26 mouse cellular contexts compared by ENCODE assay signal in genomic region chr19:33022839-33023428, GRCm38 (mm10).
A peak's percentile ranks its signal among the peaks of the same experiment; 100 is the strongest.
DNase-seq lines count a peak whose midpoint lies in the region; ATAC-seq and TF ChIP-seq lines count a peak whose summit lies in the region.
"Had no signal": no experiment of that assay in that cellular context is flagged by ENCODE, and none has a peak within 500 bp of the region (broad histone marks: within the 10 kb centered on the region; RNA-seq: fewer than 3 reads in every experiment).

No protein-coding gene starts in this region.

- no peak overlapping the region for H3K27ac ChIP-seq in embryonic facial prominence, embryonic 14.5 days (replicated peaks; ENCODE audit: low read depth, low read length)
- no peak overlapping the region for H3K27ac ChIP-seq in embryonic facial prominence, embryonic 10.5 days (replicated peaks)
- H3K27ac ChIP-seq in lung, embryonic 15.5 days, result no peak overlapping the region; the same call in 1 of the 2 replicates
- no peak overlapping the region for H3K27ac ChIP-seq in lung, postnatal 0 days (ENCODE audit: low read length)
- H3K27ac ChIP-seq: embryonic facial prominence, embryonic 13.5 days; forebrain, embryonic 10.5 days; forebrain, embryonic 12.5 days had no signal

- no peaks in the 10 kb centered on the region for H3K9me3 ChIP-seq in embryonic facial prominence, embryonic 14.5 days (ENCODE audit: control insufficient read depth, low read length)
- H3K9me3 ChIP-seq in embryonic facial prominence, embryonic 10.5 days, result no peaks in the 10 kb centered on the region
- H3K9me3 ChIP-seq in lung, embryonic 15.5 days, result no peaks in the 10 kb centered on the region
- H3K9me3 ChIP-seq in lung, postnatal 0 days (ENCODE audit: low read length), result no peaks in the 10 kb centered on the region
- H3K9me3 ChIP-seq: embryonic facial prominence, embryonic 13.5 days; forebrain, embryonic 10.5 days; forebrain, embryonic 12.5 days; G1E had no signal

- peak; percentile 66 for TF ChIP-seq EP300 in lung, postnatal 0 days (IDR thresholded peaks at IDR 0.05)

- TF ChIP-seq CTCF in lung, postnatal 0 days (IDR thresholded peaks at IDR 0.05), result no peak

- peaks cover 6% of the 10 kb centered on the region; the same call in 1 of the 2 replicates for H3K4me1 ChIP-seq in embryonic facial prominence, embryonic 14.5 days (ENCODE audit: control insufficient read depth, insufficient read depth, low read length)
- no peaks in the 10 kb centered on the region for H3K4me1 ChIP-seq in embryonic facial prominence, embryonic 10.5 days
- peaks cover 16% of the 10 kb centered on the region for H3K4me1 ChIP-seq in lung, embryonic 15.5 days
- no peaks in the 10 kb centered on the region for H3K4me1 ChIP-seq in lung, postnatal 0 days (ENCODE audit: insufficient read depth, low read depth, low read length)
- H3K4me1 ChIP-seq: forebrain, embryonic 12.5 days had no signal

- DNase-seq in embryonic facial prominence, embryonic 14.5 days (ENCODE audit: low spot score), result peak; percentile 17
- no peak for DNase-seq in embryonic facial prominence, embryonic 10.5 days (ENCODE audit: low spot score)
- DNase-seq in lung, postnatal 14 days, result no peak
- DNase-seq in lung, postnatal 0 days (ENCODE audit: low spot score), result peak; percentile 57
- no peak for DNase-seq in lung, postnatal 10 days
- DNase-seq: adrenal gland, adult 8-10 months; adrenal gland, postnatal 14 days; adrenal gland, postnatal 36 days; B cell, adult 2 months; cerebellum, adult 11-12 months; cerebellum, adult 2 months; cerebellum, adult 9-10 months; cerebellum, postnatal 10 days; cerebellum, postnatal 25 days had no signal

- H3K9ac ChIP-seq in embryonic facial prominence, embryonic 14.5 days (ENCODE audit: low read depth, low read length), result no peak overlapping the region
- H3K9ac ChIP-seq in lung, embryonic 15.5 days, result no peak overlapping the region
- no peak overlapping the region for H3K9ac ChIP-seq in lung, postnatal 0 days (replicated peaks; ENCODE audit: low read depth)
- H3K9ac ChIP-seq: embryonic facial prominence, embryonic 13.5 days; forebrain, embryonic 12.5 days had no signal

- no peak for ATAC-seq in embryonic facial prominence, embryonic 14.5 days (ENCODE audit: low read depth)
- ATAC-seq in lung, embryonic 15.5 days (ENCODE audit: borderline replicate concordance, extremely low read depth, low FRiP score, low TSS enrichment), result peak; percentile 76
- peak; percentile 52 for ATAC-seq in lung, postnatal 0 days
- ATAC-seq: activated CD4-positive, CD25-positive, alpha-beta regulatory T cell, adult 4 months; CD4-positive, CD25-positive, alpha-beta regulatory T cell, adult 4 months; forebrain, embryonic 14.5 days; forebrain, embryonic 16.5 days; Patski had no signal

- 62% methylated on average over 2 of the region's 2 CpGs for WGBS in embryonic facial prominence, embryonic 14.5 days
- WGBS in embryonic facial prominence, embryonic 10.5 days, result 81% methylated on average over 2 of the region's 2 CpGs
- WGBS in lung, embryonic 15.5 days, result 57% methylated on average over 2 of the region's 2 CpGs
- 62% methylated on average over 2 of the region's 2 CpGs for WGBS in lung, postnatal 0 days

- no peak overlapping the region for H3K4me3 ChIP-seq in embryonic facial prominence, embryonic 14.5 days (ENCODE audit: low read depth, low read length)
- no peak overlapping the region for H3K4me3 ChIP-seq in embryonic facial prominence, embryonic 10.5 days
- H3K4me3 ChIP-seq in lung, embryonic 15.5 days, result no peak overlapping the region
- H3K4me3 ChIP-seq in lung, postnatal 0 days (ENCODE audit: low read depth, low read length), result no peak overlapping the region
- H3K4me3 ChIP-seq: embryonic facial prominence, embryonic 13.5 days; erythroblast, embryonic 14.5 days; forebrain, embryonic 10.5 days; forebrain, embryonic 12.5 days had no signal

- no peaks in the 10 kb centered on the region for H3K27me3 ChIP-seq in embryonic facial prominence, embryonic 14.5 days (replicated peaks; ENCODE audit: control insufficient read depth, insufficient read depth, low read length)
- H3K27me3 ChIP-seq in embryonic facial prominence, embryonic 10.5 days (replicated peaks; ENCODE audit: low read depth, poor library complexity, severe bottlenecking), result no peaks in the 10 kb centered on the region
- H3K27me3 ChIP-seq in lung, embryonic 15.5 days, result no peaks in the 10 kb centered on the region
- H3K27me3 ChIP-seq in lung, postnatal 0 days (replicated peaks; ENCODE audit: insufficient read depth, low read length), result no peaks in the 10 kb centered on the region
- H3K27me3 ChIP-seq: CH12.LX; embryonic facial prominence, embryonic 13.5 days; forebrain, embryonic 12.5 days; Patski had no signal

- H3K36me3 ChIP-seq in embryonic facial prominence, embryonic 14.5 days (ENCODE audit: control insufficient read depth, insufficient read depth, low read length), result no peaks in the 10 kb centered on the region
- no peaks in the 10 kb centered on the region for H3K36me3 ChIP-seq in embryonic facial prominence, embryonic 10.5 days (replicated peaks)
- no peaks in the 10 kb centered on the region for H3K36me3 ChIP-seq in lung, embryonic 15.5 days
- H3K36me3 ChIP-seq in lung, postnatal 0 days (ENCODE audit: insufficient read depth, low read length), result no peaks in the 10 kb centered on the region
- H3K36me3 ChIP-seq: embryonic facial prominence, embryonic 13.5 days; forebrain, embryonic 10.5 days; forebrain, embryonic 12.5 days; G1E had no signal

- H3K4me2 ChIP-seq in embryonic facial prominence, embryonic 14.5 days (ENCODE audit: low read depth, low read length), result no peak overlapping the region
- no peak overlapping the region for H3K4me2 ChIP-seq in lung, embryonic 15.5 days
- H3K4me2 ChIP-seq in lung, postnatal 0 days (replicated peaks; ENCODE audit: low read depth, low read length), result no peak overlapping the region
- H3K4me2 ChIP-seq: embryonic facial prominence, embryonic 13.5 days; forebrain, embryonic 12.5 days had no signal

Comparison
In these comparisons a context has a peak if more than half of its experiments do, and no peak if none do; other contexts are left out.
1. DNase-seq: peak in embryonic facial prominence, embryonic 14.5 days (single experiment) and lung, postnatal 0 days (single experiment); none in embryonic facial prominence, embryonic 10.5 days (single experiment), lung, postnatal 14 days (single experiment) and lung, postnatal 10 days (single experiment).